Mouse (Mus musculus) CH12F3 (cell line): ENCODE measurements around the gene Csnk1d.

Experiments used
- in situ Hi-C: fragments of 300-500 bp; cut with MboI; formaldehyde crosslinking; loops from 2 replicates; pipeline ENCODE4 v1.14.3; 2020; ENCODE audit warnings: low sequenced_read_pairs

Csnk1d gene

DNA sequence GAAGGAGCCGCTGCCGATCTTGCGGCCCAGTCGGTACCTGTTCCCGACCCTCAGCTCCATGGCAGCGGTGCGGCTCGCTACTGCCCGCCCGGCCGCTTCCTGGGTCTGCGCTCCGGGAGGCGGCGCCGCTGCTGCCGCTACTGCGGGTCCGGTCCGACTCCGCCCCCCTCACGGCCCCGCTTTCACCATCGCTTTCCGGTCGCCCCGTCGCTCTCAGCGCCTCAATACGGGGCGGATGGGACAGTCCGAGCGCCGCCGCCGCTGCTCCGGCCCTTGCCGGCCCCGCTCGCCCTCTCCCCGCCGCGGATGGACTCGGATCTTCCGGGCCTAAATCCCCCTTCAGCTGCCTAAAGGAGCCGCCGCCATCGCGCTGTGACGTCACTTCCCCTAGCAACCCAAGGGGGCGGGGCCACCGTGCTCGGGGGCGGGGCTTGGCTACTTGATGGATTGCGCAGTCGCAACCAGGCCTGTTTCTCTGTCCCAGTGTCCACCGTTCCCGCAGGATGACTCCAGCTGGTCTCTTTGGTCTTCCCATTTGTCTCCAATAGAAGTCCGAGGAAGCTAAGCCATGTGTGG is at the start of gene Csnk1d:
TSS of gene Csnk1d (minus strand) at position 380 of the 576 bp plus-strand sequence.
- in situ Hi-C loops, result no loop called here

DNA sequence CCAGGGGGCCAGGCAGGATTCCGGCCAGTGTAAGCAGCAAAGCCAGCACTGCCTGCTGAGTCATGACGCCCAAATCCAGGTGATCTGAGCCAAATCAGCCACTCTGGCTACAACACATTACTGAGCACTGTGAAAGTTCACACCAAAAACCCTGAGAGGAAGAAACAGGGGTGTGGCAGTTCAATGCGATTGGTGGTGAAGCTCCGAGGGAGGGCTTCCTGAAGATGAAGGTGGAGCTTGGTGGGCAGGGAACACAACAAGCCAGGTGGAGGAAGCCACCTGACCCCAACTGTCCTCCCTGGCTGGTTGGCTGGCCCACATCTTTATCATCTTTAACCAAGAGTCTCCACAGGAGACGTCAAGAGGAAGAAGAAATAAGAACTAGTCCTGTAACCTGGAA is 48.2 kb upstream of the Csnk1d start, which contains the start of gene Cd7:
TSS of gene Cd7 (minus strand) at position 117 of the 400 bp plus-strand sequence.
- in situ Hi-C loops, result no loop called here

DNA sequence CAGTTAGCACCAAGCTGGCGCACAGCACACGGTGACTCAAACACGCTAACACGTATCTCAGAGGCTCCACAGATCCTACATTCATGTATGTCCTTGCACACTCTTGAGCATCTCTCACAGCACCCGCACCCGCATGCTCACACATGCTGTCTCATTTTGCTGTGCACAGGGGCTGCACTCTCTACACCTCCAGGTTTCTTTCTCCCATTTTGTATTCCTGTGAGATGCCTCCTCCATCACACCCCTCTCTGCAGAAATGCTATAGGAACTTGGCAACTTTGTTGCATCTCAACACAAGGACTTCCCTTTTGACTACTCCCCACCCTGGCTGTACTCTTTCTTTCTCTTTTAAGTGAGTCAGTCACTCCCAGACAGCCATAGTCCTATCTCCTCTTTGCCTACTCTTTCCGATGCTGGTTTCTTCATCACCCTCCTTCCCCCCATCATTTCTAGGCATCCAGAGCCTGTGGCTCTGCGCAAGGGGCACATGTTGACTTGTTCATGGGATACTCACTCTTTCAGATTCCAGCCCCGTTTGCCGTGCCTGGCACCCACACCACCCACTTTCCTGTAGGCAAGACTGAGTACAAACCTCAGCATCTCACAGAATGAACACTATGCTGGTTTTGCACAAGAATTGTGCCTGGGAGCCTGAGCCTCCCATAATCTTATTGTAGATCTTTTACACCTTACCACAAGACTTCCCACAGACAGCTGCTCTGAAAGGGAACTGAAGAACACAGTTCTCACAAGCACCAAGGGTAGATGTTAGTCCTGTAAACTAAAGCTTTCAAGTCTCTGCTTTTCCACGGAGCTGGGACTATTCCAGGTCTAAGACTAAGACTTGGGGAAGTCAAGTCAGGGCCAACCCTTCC is 47.5 kb upstream of the Csnk1d start:
- in situ Hi-C loops, result no loop called here

DNA sequence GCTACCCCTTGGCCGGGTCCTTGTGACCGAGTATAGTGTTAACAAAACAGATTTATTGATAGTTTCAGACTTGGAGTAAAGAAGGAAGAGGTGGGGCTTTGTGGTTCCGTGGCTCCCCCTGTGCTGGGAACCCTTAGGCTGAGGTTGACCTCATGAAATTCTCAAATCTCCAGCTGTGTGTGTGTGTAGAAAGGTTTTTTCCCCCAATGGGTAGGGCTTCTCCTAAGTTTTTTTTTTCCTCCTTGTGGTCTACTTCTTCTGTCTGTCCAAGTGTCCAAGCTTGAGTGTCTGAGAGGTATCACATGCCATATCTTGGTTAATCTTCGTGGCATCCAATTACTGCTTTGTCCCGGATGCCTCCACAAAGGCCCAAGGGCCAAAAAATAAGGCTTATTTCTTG is 42.0 kb upstream of the Csnk1d start:
- in situ Hi-C loops, result no loop called here

DNA sequence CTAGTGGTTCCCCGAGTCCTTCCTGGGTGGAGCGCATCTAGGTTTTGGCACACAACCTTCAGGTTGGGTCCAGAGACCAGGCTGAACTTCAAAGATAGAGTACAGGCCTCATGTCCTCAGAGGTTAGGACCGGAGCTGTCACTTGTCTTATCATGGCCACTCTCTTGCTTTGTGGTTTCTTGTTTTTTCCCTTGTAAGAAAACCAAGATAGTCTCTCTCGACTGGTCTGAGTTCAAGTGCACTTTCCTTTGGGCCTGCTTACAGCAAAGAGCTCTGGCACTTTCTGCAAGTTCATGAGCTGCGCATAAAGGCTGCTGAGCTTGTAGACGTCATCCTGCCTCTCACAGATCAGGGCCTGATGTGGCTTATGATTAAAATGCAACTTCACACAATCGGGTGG is 36.1 kb upstream of the Csnk1d start:
- in situ Hi-C loops, result no loop called here

DNA sequence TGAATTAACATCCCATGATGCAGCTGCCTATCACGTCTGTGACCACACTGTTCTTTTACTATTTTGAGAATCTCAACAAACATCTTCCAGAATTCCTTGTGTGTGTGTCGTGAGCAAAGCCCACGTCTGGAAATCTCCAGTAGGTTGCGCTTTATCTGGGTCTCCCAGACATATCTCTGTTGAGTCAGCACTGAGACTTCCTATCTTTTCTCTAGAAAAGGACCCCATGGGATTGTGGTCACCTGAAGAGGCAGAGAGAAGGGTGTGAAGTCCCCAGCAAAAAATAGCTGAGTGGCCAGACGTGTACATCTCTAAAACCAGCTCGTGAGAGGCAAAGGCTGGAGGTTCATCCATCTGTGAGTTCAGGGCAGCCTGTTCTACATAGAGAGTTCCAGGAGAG is 33.0 kb upstream of the Csnk1d start:
- in situ Hi-C loops, result no loop called here

DNA sequence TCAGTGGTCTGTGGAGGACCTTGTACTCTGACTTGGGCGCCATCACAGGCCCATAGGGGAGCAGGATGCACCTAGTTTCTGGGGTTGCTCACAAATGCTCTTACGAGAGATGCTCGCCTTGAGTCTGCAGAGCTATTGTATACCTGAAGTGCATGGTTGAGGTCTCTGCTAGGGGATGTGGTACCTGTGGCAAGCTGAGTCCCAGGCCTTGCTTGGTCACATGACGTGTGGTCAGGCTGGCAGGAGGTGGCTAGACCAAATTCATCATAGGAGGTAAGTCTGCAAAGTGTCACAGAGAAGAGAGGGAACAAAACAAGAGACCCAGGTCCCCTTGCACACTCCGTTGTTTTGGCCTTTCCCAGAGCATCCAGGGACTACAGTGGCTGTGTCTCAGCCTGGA is 28.4 kb upstream of the Csnk1d start:
- in situ Hi-C loops, result no loop called here

DNA sequence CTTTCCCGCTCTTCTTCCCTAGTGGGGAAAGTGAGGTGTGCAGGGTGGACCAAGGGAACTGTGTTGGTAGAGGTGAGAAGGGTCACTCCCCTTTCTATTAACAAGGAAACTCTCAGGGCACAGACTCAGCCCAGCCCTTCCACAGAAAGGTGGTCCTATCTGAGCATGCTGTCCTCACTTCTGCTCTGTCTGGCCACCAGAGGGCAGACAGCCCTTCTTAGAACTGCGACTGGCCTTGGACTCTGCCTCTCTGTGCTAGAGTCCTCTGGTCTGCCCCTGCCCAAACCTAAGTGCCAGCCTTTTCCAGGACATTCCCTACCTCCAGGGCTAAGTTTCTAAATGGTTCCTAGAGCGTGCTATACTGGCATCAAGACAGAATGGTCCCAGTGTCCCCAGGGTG is 26.6 kb upstream of the Csnk1d start:
- in situ Hi-C loops, result no loop called here

DNA sequence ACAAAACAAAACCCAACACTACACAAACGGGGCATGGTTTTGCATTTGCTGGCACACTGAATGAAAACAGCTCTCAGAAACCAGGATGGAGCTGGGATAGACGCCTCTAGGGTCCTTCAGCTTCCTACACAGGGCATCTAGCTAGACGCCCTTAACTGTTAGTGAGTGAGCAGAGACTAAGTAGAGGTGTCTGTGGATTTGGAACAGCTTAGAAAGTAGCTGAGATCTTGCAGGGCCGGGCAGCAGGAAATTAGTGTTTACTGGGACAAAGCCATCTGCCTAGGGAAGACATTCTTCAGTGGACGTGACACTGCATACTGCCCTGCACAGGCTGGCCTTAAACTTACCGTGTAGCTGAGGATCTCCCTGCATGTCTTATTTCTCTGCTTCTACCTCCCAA is 24.3 kb upstream of the Csnk1d start:
- in situ Hi-C loops, result no loop called here

DNA sequence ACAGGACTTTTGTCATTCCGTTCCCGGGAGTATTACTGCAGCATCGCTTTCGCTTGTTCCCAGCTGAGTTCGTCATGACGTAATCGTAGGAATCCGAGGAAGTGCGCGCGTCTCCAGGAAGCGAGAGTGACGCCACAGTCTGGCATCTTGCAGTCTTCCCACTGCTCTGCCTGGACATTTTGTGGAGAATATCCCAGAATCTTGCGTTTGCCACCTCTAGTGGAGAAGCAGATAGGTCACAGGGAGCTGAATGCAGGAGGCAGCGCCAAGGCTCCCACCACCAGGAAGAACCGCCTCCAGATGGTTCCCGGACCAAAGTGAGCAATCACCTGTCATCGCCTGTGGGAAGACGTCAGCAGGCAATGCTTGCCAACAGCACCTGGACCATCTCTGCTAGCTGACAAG is 23.8 kb upstream of the Csnk1d start:
- in situ Hi-C loops, result no loop called here

DNA sequence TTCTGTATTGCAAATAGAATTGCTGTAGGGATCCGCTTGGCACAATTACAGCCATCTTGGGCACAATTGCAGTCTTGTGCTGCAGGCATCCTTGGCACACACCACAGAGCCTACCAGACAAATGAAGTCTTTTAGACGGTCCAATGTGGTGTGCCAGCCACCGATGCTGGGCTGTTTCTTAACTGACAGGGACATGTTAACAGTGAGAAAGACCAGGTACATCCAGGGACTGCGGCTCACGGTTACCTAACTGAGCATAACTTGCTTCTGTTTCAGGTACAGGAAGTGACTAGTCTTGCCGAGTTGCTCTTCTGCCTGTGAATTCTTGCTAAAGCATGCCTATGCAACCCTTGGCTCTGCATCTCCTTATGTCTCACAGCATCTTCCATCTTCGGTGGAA is 22.5 kb upstream of the Csnk1d start:
- in situ Hi-C loops, result no loop called here

DNA sequence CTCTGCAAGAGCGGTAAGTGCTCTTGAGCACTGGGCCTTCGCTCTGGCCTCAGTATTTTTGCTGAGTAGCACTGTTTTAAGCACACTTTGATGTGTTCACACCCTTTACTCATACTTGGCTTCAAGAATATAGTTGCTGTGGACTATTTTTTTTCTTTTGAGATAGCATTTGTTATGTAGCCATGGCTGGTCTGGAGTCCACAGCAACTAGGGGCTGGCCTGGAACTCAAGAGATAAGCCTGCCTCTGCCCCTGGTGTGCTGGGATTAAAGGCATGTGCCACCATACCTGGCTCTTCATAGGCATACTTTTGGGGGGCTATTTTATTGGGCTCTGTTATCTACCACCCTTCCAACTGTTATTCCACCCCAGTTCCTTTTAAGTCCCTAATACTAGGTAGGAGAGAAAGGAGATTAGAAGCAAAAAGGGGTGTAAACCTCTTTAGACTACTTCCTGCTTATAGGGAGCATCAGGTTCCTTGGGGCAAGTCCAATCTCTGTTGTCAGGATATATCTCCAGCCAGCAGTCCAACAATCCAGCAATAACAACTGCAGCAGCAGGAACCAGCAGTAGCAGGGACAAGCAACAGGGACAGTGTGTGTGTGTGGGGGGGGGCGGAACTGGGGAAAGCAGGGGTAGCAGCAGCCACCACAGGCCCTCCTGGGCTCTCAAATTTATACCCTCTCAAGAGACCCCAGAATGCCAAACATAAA is 19.1 kb upstream of the Csnk1d start:
- in situ Hi-C loops, result no loop called here

DNA sequence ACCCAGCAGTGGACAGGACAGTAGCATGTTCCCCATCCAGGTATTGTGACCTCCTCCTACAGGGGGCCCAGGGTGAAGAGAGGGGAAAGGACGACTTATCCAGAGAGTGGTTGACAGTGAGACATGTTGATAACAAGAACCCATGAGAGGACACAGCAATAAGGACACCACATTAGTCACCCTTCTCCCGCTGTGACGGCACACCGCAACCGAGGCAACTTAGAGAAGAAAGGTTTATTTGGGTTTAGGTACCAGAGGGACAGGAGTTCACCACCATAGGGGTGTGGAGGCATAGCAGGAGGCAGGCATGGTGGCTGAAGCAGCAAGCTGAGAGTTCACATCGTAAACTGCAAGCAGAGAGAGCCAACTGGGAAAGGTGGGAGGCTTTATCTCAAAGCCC is 15.1 kb upstream of the Csnk1d start:
- in situ Hi-C loops, result no loop called here

DNA sequence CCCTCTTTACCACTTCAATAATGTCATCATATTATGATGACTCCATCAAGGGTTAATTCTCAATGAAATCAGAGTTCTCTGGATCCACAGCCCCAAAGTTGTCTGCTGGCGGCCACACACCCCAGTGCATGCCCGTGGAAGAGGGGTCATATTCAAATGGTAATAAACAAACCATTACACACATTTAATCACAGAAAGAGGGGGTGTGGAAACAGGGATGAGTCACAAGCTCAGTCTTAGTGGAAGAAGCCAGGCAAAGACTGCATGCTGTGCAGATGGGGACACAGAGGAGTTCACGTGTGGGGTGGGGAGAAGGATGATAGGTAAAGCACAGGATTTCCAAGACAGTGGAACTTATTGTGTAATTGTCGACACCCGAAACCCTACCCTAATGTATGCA is 13.2 kb upstream of the Csnk1d start:
- in situ Hi-C loops, result no loop called here

DNA sequence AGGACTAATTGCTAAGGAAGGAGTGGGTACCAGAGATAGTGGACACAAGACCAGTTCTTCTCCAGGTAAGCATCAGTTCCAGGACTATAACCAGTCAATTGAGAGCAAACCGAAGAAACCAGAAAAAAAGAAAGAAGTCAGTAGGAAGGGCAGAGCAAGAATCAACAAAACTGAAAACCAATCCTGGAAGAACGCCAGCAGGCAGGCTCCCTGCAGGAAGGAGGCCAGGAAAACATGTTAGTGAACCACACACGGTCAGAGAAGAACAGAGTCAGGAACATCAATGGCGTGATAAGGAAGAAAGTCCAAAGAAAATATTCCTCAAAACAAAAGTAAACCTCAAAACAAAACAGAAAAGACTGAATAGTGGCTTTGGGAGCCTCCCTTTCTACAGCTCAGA is 10.8 kb upstream of the Csnk1d start:
- in situ Hi-C loops, result no loop called here

DNA sequence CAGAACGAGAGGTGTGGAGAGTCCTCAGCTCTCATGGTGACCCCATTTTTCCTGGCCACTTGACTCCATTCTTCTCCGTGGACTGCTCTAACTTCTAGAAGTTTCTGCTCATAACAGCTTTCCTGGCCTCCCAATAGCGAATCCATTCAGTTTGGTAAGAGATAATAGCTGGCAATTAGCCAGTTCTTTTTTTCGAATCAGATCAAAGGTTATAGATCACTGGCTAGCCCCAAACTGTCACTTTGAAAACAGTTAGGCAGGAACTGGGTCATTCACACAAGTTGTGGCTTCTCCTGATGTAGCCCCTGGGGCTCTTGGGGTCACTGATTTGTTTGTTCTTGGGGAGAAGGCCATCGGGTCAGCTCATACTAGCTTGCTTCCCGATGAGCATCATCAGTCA is 3.6 kb upstream of the Csnk1d start:
- in situ Hi-C loops, result no loop called here

DNA sequence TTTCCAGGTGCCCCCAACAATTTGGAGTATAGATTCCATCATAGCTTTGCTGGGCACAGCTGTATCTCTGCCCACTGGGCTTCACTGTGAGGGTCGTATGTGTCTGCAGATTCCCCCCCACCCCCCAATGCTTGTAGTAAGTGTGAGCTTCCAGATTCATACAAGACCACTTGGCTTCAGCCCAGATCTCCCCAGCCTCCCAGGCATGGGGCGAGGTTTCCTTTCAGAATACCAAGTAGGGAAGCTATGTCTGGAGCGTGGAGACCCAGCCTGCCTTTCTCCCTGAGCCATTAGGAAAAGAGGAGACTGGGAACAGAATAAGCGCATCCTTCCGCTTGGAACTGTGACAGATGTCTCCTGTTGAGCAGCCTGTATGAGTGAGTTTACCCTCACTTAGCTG is 2.5 kb upstream of the Csnk1d start:
- in situ Hi-C loops, result no loop called here

DNA sequence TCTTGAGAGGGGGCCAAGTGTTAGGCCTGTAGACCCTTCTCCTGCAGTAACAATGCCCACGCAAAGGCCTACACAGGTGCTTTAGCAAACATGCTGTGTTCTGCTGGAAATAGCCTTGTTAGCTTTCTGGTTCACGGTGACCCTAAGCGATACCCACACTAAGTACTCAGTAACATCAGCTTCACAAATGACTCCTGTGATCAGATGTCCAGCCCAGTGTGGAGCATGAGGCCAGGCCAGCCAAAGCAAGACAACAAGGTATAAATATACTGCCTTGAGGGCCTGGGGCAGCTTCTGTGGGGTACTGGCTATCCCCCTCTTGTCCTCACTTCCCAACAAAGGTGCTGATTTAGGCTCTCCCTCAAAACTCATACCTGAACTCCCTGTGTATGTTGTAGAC is 1.9 kb upstream of the Csnk1d start:
- in situ Hi-C loops, result no loop called here

DNA sequence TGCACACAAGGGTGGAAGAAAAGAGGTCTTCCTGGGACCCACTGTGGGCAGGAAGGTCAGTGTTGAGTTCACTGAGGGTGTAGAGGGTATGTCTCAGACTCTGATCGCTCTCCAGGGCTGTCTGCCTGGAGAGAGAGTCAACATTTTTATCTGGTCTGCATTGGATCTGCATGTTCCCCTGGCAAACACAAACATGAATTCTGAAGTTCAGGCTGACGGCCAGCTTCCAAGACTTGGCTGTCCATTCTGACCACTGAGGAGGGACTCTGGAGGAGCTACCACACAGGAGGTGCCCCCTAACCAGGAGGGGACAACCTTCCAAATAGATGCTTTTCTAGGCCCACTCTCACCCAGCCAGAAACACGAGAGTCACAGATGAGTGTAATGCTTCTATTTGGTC is 661 bp upstream of the Csnk1d start:
- in situ Hi-C loops, result no loop called here

DNA sequence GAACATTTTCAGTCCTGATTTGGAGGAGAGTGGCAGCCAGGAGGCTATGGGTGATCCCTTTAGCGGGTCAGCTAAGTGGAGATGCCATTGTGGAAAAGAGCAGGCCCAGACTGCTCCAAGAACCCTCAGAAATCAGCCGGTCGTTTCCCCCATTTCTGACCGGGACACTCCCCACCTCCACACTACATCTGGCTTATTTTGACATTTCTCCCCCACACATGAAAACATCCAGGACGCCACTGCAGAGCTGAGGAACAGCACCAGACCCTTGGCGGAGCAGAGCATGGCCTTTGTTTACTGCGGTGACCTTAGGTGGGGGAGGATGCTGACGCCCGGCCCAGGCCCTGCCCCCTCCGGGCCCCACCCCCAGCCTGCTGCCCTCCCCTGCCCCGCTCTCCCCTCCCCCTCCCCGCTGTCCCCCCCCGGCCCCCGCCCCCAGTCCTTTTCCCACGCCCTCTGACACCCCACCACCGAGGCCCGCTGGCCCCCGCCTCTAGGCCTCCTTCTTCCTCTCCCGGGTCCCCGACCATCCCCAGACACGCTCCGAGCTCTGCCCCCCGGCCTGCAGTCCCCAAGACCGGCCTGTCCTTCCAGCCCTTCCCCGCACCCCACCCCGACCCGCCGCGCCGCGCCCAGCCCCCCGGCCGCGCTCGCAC is 876 bp downstream of the Csnk1d start:
- in situ Hi-C loops, result no loop called here

DNA sequence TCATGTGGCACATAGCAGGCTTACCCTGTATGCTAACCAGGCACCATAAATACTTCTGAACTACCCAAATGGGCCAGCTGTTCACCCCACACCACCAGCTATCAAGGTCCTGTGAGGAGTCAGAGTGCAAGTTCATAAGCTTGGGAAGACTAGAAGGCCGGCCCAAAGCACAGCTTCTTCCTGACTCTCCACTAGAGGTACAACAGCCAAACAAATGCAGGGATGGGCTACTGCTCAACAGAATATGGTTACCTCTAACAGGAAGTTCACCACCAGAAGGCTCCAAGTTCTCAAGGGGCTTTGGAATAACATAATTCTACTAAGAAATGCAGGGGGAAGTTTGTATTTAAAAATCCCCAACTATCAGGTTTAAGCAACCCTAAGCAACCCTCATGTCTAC is 1.6 kb downstream of the Csnk1d start:
- in situ Hi-C loops, result no loop called here
